Mouse (Mus musculus) myocyte (in vitro differentiated cells): Measurements from ENCODE around the gene Atp10b. TPM values are rescaled to one million over a fixed set of nuclear protein-coding genes. Genes with fewer than 3 reads are reported as not detected.
"Not testable (repeated sequence)": the region's sequence is repeated elsewhere in the genome, so short reads cannot be mapped to it uniquely, and the experiment has no call there.

Experiments
- H3K27me3 ChIP-seq: one replicate; pipeline ENCODE4 v1.6.1; 2011; ENCODE audit not compliant: control insufficient read depth, insufficient read depth, insufficient read length
- H3K36me3 ChIP-seq: one replicate; pipeline ENCODE4 v1.6.1; 2011; ENCODE audit not compliant: control insufficient read depth, insufficient read depth
- H3K4me2 ChIP-seq: one replicate; pipeline ENCODE4 v1.6.1; 2011; ENCODE audit warnings: low read depth, control low read depth
- H3K4me3 ChIP-seq: one replicate; pipeline ENCODE4 v1.5.1; 2011; ENCODE audit warnings: mild to moderate bottlenecking, control low read depth, moderate library complexity
- H3K79me2 ChIP-seq: one replicate; pipeline ENCODE4 v1.6.1; 2011; ENCODE audit not compliant: control insufficient read depth, insufficient read depth
- H3ac ChIP-seq: one replicate; pipeline ENCODE4 v1.6.1; 2011; ENCODE audit not compliant: control insufficient read depth, insufficient read length
- CEBPB ChIP-seq: IDR thresholded peaks from 2 replicates; pipeline ENCODE4 v1.6.1; 2011; ENCODE audit warnings: mild to moderate bottlenecking, moderate library complexity; ENCODE audit not compliant: poor library complexity, insufficient read depth, severe bottlenecking
- E2F4 ChIP-seq: IDR thresholded peaks from one replicate; pipeline ENCODE4 v1.6.1; 2011; ENCODE audit warnings: mild to moderate bottlenecking, control low read depth, moderate library complexity; ENCODE audit not compliant: insufficient read depth
- MAX ChIP-seq: IDR thresholded peaks from one replicate; pipeline ENCODE4 v1.6.1; 2011; ENCODE audit warnings: low read depth, mild to moderate bottlenecking, control low read depth
- MYOD1 ChIP-seq, 3 experiments: IDR thresholded peaks; one replicate each; pipeline ENCODE4 v1.6.1; 2011; ENCODE audit warnings: control low read depth in 2 of 3, low read depth in 2 of 3, mild to moderate bottlenecking in 2 of 3, moderate library complexity in 1 of 3; ENCODE audit not compliant: insufficient read length in 2 of 3, control insufficient read depth in 1 of 3
- MYOG ChIP-seq, 3 experiments: IDR thresholded peaks; one replicate each; pipeline ENCODE4 v1.6.1; 2011; ENCODE audit warnings: control low read depth in 2 of 3, low read depth in 2 of 3, mild to moderate bottlenecking in 2 of 3; ENCODE audit not compliant: insufficient read length in 2 of 3, control insufficient read depth in 1 of 3, insufficient read depth in 1 of 3
- POLR2A ChIP-seq: IDR thresholded peaks from one replicate; pipeline ENCODE4 v1.6.1; 2011; ENCODE audit warnings: low read depth, mild to moderate bottlenecking, control low read depth, moderate library complexity; ENCODE audit not compliant: insufficient read length
- POLR2AphosphoS2 ChIP-seq: IDR thresholded peaks from one replicate; pipeline ENCODE4 v1.6.1; 2011; ENCODE audit warnings: low read depth, control low read depth; ENCODE audit not compliant: insufficient read length
- REST ChIP-seq: IDR thresholded peaks from one replicate; pipeline ENCODE4 v1.6.1; 2011; ENCODE audit warnings: mild to moderate bottlenecking, control low read depth, moderate library complexity; ENCODE audit not compliant: insufficient read depth, insufficient read length
- SRF ChIP-seq: IDR thresholded peaks from one replicate; pipeline ENCODE4 v1.6.1; 2011; ENCODE audit warnings: low read depth; ENCODE audit not compliant: control insufficient read depth, insufficient read length
- TCF12 ChIP-seq: IDR thresholded peaks from one replicate; pipeline ENCODE4 v1.6.1; 2011; ENCODE audit warnings: mild to moderate bottlenecking, control low read depth; ENCODE audit not compliant: poor library complexity, insufficient read depth, severe bottlenecking
- TCF3 ChIP-seq: IDR thresholded peaks from one replicate; pipeline ENCODE4 v1.6.1; 2011; ENCODE audit warnings: low read depth, control low read depth; ENCODE audit not compliant: insufficient read length
- USF1 ChIP-seq: IDR thresholded peaks from one replicate; pipeline ENCODE4 v1.6.1; 2011; ENCODE audit warnings: low read depth, mild to moderate bottlenecking, control low read depth, moderate library complexity
- polyA plus RNA-seq: library from polyadenylated mRNA; unstranded; fragments of >200 nt; fragmentation: generic; extraction: Trizol; gene quantifications from one replicate; pipeline ENCODE4 v1.2.1, GENCODE M21; 2012; ENCODE audit warnings: missing spikeins

Atp10b gene
- polyA plus RNA-seq, 1 experiment = 0.02 TPM

GRCm38 (mm10) chr11:43144178-43144577 lies 5.5 kb upstream of the Atp10b start:
- TF ChIP-seq SRF = no peak
- no peak for TF ChIP-seq MYOG (IDR thresholded peaks at IDR 0.05; ENCODE audit: control insufficient read depth in 1 of 3, insufficient read depth in 1 of 3, insufficient read length in 2 of 3, low read depth in 2 of 3)
- TF ChIP-seq MAX = no peak
- no peak for TF ChIP-seq REST
- TF ChIP-seq POLR2A = no peak
- no peak for TF ChIP-seq TCF3
- no peak for TF ChIP-seq TCF12
- no peak for TF ChIP-seq POLR2AphosphoS2
- no peak for TF ChIP-seq CEBPB
- Histone ChIP-seq H3K4me3 (no peak overlapping the region), H3K36me3 (no peaks in the 10 kb centered on the region), H3ac (no peak overlapping the region), H3K4me2 (no peak overlapping the region), H3K27me3 (no peaks in the 10 kb centered on the region), H3K79me2 (no peaks in the 10 kb centered on the region)

GRCm38 (mm10) chr11:43144882-43145281 lies 4.8 kb upstream of the Atp10b start:
- H3K79me2 ChIP-seq, H3K4me3 ChIP-seq, H3K27me3 ChIP-seq, H3K4me2 ChIP-seq, H3K36me3 ChIP-seq, H3ac ChIP-seq: not testable (repeated sequence)

GRCm38 (mm10) chr11:43147380-43147779 lies 2.3 kb upstream of the Atp10b start:
- no peaks in the 10 kb centered on the region for H3K79me2 ChIP-seq

GRCm38 (mm10) chr11:43148341-43148740 lies 1.3 kb upstream of the Atp10b start:
- Histone ChIP-seq H3K4me3 (no peak overlapping the region), H3K27me3 (no peaks in the 10 kb centered on the region), H3K36me3 (no peaks in the 10 kb centered on the region), H3K79me2 (no peaks in the 10 kb centered on the region), H3ac (no peak overlapping the region), H3K4me2 (no peak overlapping the region)
- TF ChIP-seq POLR2A (no peak), USF1 (no peak), REST (no peak), TCF3 (no peak), SRF (no peak), MAX (no peak), CEBPB (no peak)

More at GRCm38 (mm10) chr11:43147380-43147779, 2.3 kb upstream of the Atp10b start:
- TF ChIP-seq POLR2AphosphoS2 = no peak
- H3K27me3 ChIP-seq = no peaks in the 10 kb centered on the region
- no peaks in the 10 kb centered on the region for H3K36me3 ChIP-seq
- H3K4me2 ChIP-seq = no peak overlapping the region
- H3ac ChIP-seq = no peak overlapping the region
- no peak overlapping the region for H3K4me3 ChIP-seq

GRCm38 (mm10) chr11:43155004-43155403 lies 5.3 kb downstream of the Atp10b start:
- Histone ChIP-seq H3K27me3 (no peaks in the 10 kb centered on the region), H3K4me3 (no peak overlapping the region), H3K79me2 (no peaks in the 10 kb centered on the region), H3K36me3 (no peaks in the 10 kb centered on the region), H3K4me2 (no peak overlapping the region), H3ac (no peak overlapping the region)
- TF ChIP-seq POLR2A (no peak), E2F4 (no peak), MYOD1 (IDR thresholded peaks at IDR 0.05; ENCODE audit: control insufficient read depth in 1 of 3, insufficient read length in 2 of 3, low read depth in 2 of 3) (no peak)

- Histone ChIP-seq H3K36me3 (no peaks in the 10 kb centered on the region), H3ac (no peak overlapping the region), H3K27me3 (no peaks in the 10 kb centered on the region), H3K79me2 (no peaks in the 10 kb centered on the region), H3K4me3 (no peak overlapping the region), H3K4me2 (no peak overlapping the region)
- TF ChIP-seq MAX = no peak
- TF ChIP-seq TCF3 = no peak
- TF ChIP-seq SRF = no peak
- TF ChIP-seq REST = no peak
- no peak for TF ChIP-seq POLR2A
- no peak for TF ChIP-seq TCF12
- no peak for TF ChIP-seq USF1
- no peak for TF ChIP-seq CEBPB
- TF ChIP-seq POLR2AphosphoS2 = no peak
- no peak for TF ChIP-seq MYOD1 (IDR thresholded peaks at IDR 0.05; ENCODE audit: control insufficient read depth in 1 of 3, insufficient read length in 2 of 3, low read depth in 2 of 3)
- TF ChIP-seq MYOG (IDR thresholded peaks at IDR 0.05; ENCODE audit: control insufficient read depth in 1 of 3, insufficient read depth in 1 of 3, insufficient read length in 2 of 3, low read depth in 2 of 3) = no peak
- TF ChIP-seq E2F4 = no peak
These were observed 5.7 kb downstream of the Atp10b start for GRCm38 (mm10) chr11:43155417-43155816.
